10 mouse cellular contexts compared by ENCODE assay signal in the genomic region with DNA sequence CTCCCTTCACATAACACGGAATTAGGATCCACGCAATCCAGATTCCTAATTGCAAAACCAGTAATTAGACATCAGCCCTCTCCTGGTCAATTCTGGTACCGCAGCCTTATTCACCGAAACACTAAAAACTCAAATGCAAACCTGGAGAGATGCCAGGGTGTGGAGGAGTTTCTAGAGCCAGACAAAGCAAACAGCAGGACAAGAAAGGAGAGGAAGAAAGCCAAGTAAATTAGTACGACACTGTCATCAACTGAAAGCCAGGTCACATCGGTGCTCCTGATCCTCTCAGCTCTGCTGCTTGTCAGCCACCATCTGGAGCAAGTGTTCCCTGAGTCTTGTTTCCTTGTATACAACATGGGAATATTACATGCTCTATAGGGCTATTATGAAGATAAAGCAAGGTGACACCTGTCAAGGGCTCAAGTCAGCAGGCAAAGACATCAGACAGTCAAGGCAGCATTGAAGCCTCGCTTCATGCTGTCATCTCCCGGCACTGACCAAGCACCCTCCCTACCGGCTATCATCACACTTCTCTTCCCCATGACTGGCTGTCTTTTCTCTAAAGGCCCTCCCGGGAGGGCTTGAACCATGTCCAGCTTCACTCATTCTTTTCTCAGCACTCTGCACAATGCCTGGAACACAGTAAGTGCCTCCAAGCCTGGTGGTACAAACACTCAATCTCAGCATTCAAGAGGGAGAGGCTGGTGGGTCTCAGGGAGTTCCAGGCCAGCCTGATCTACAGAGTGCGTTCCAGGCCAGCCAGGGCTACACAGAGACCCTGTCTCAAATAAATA. TPM values are rescaled to one million over a fixed set of nuclear protein-coding genes. Genes with fewer than 3 reads are reported as not detected.
DNase-seq lines count a peak whose midpoint lies in the region; ATAC-seq and TF ChIP-seq lines count a peak whose summit lies in the region.
"Had no signal": no experiment of that assay in that cellular context is flagged by ENCODE, and none has a peak within 500 bp of the region (broad histone marks: within the 10 kb centered on the region; RNA-seq: fewer than 3 reads in every experiment).

No protein-coding gene starts in this region.

- H3K9ac ChIP-seq in limb, embryonic 11.5 days (ENCODE audit: low read length) = no peak overlapping the region
- no peak overlapping the region for H3K9ac ChIP-seq in intestine, embryonic 15.5 days
- H3K9ac ChIP-seq: embryonic facial prominence, embryonic 13.5 days; limb, embryonic 15.5 days had no signal

- no peak for TF ChIP-seq POLR2A in cerebellum, adult 2 months (IDR thresholded peaks at IDR 0.05; ENCODE audit: borderline replicate concordance, insufficient read depth, low read length)

- H3K27me3 ChIP-seq in limb, embryonic 11.5 days (ENCODE audit: control insufficient read depth, insufficient read depth, low read length) = no peaks in the 10 kb centered on the region
- H3K27me3 ChIP-seq in limb, embryonic 10.5 days (ENCODE audit: low read depth, poor library complexity, severe bottlenecking) = peaks cover 2% of the 10 kb centered on the region; the same call in 1 of the 2 replicates
- H3K27me3 ChIP-seq in cerebellum, adult 2 months (ENCODE audit: control insufficient read depth, insufficient read depth, low read length) = no peaks in the 10 kb centered on the region
- no peaks in the 10 kb centered on the region for H3K27me3 ChIP-seq in intestine, embryonic 15.5 days (replicated peaks)
- H3K27me3 ChIP-seq: embryonic facial prominence, embryonic 13.5 days; limb, embryonic 15.5 days had no signal

- no peak overlapping the region for H3K4me3 ChIP-seq in limb, embryonic 11.5 days (ENCODE audit: low read depth, low read length)
- H3K4me3 ChIP-seq in limb, embryonic 10.5 days = no peak overlapping the region
- H3K4me3 ChIP-seq in cerebellum, adult 2 months (replicated peaks; ENCODE audit: insufficient read depth, low read depth, low read length) = no peak overlapping the region
- H3K4me3 ChIP-seq in intestine, embryonic 15.5 days (replicated peaks) = no peak overlapping the region
- H3K4me3 ChIP-seq: embryonic facial prominence, embryonic 13.5 days; limb, embryonic 15.5 days had no signal

- no peak overlapping the region for H3K27ac ChIP-seq in limb, embryonic 11.5 days (replicated peaks; ENCODE audit: low read depth, low read length)
- no peak overlapping the region for H3K27ac ChIP-seq in limb, embryonic 10.5 days
- H3K27ac ChIP-seq in cerebellum, adult 2 months (ENCODE audit: insufficient read depth, low read length) = no peak overlapping the region
- no peak overlapping the region for H3K27ac ChIP-seq in intestine, embryonic 15.5 days
- H3K27ac ChIP-seq: embryonic facial prominence, embryonic 13.5 days; limb, embryonic 15.5 days had no signal

- no peak for ATAC-seq in limb, embryonic 11.5 days (ENCODE audit: insufficient number of reproducible peaks, low FRiP score, low TSS enrichment, low read depth)
- ATAC-seq in intestine, embryonic 15.5 days = no peak

- H3K4me1 ChIP-seq in limb, embryonic 11.5 days (ENCODE audit: control insufficient read depth, insufficient read depth, low read length) = peaks cover 8% of the 10 kb centered on the region
- peaks cover 8% of the 10 kb centered on the region for H3K4me1 ChIP-seq in limb, embryonic 10.5 days
- no peaks in the 10 kb centered on the region for H3K4me1 ChIP-seq in cerebellum, adult 2 months (ENCODE audit: control insufficient read depth, insufficient read depth, low read length)
- H3K4me1 ChIP-seq in intestine, embryonic 15.5 days (replicated peaks) = no peaks in the 10 kb centered on the region

- H3K4me2 ChIP-seq in limb, embryonic 11.5 days (ENCODE audit: low read depth, severe bottlenecking) = no peak overlapping the region
- no peak overlapping the region for H3K4me2 ChIP-seq in intestine, embryonic 15.5 days (replicated peaks)
- H3K4me2 ChIP-seq: embryonic facial prominence, embryonic 13.5 days; limb, embryonic 15.5 days had no signal

- 0 out of 2 replicates have a peak, but pooled peaks have one; percentile 5 for TF ChIP-seq CTCF in cerebellum, adult 2 months (IDR thresholded peaks at IDR 0.05; ENCODE audit: borderline replicate concordance, insufficient read depth, low read depth, low read length)

- H3K36me3 ChIP-seq in limb, embryonic 11.5 days (ENCODE audit: control insufficient read depth, insufficient read depth, low read length) = no peaks in the 10 kb centered on the region
- no peaks in the 10 kb centered on the region for H3K36me3 ChIP-seq in limb, embryonic 10.5 days
- H3K36me3 ChIP-seq in intestine, embryonic 15.5 days = no peaks in the 10 kb centered on the region
- H3K36me3 ChIP-seq: embryonic facial prominence, embryonic 13.5 days; limb, embryonic 15.5 days had no signal

- intact Hi-C loops in gastrocnemius, postnatal 14 days (cut with DNase I; ENCODE audit: low total_unique reads) = no loop called here

- H3K9me3 ChIP-seq in limb, embryonic 11.5 days (ENCODE audit: control insufficient read depth, low read length) = no peaks in the 10 kb centered on the region
- H3K9me3 ChIP-seq in limb, embryonic 10.5 days (replicated peaks) = no peaks in the 10 kb centered on the region
- no peaks in the 10 kb centered on the region for H3K9me3 ChIP-seq in intestine, embryonic 15.5 days
- H3K9me3 ChIP-seq: embryonic facial prominence, embryonic 13.5 days; limb, embryonic 15.5 days had no signal

- 67% methylated on average over 11 of the region's 11 CpGs for WGBS in limb, embryonic 11.5 days
- WGBS in limb, embryonic 10.5 days = 72% methylated on average over 11 of the region's 11 CpGs
- WGBS in cerebellum, adult 2 months = 11% methylated on average over 11 of the region's 11 CpGs
- 66% methylated on average over 11 of the region's 11 CpGs for WGBS in intestine, embryonic 15.5 days

- DNase-seq in limb, embryonic 11.5 days (ENCODE audit: low spot score) = peak; percentile 29
- no peak for DNase-seq in limb, embryonic 10.5 days (ENCODE audit: low spot score)
- DNase-seq in MN1 (ENCODE audit: low spot score) = peak; percentile 65
- DNase-seq in cerebellum, adult 2 months = peak; percentile 21 to 24
- peak; percentile 45 for DNase-seq in gastrocnemius, postnatal 14 days
- peak; percentile 33 for DNase-seq in layer of hippocampus, adult 9-11 months
- DNase-seq in ovary, postnatal 10 days (ENCODE audit: low spot score) = peak; percentile 36

RNA-seq across cellular contexts. Expression of a gene that starts 7.5 kb away (rescaled TPM):
- 1.2 and 1.3 TPM in 2 replicates for polyA plus RNA-seq in limb, embryonic 11.5 days (2014; fragmentation: Nextera tagmentation; extraction: Ambion mirVana)
- 0.72 and 0.88 TPM in 2 replicates for polyA plus RNA-seq in limb, embryonic 10.5 days (2016; fragmentation: Nextera tagmentation; extraction: Ambion mirVana)
- polyA plus RNA-seq in cerebellum, adult 2 months (2012; rRNA removed) = 2.8 and 2.9 TPM in 2 replicates
- total RNA-seq in gastrocnemius, postnatal 14 days (2021) = 1 to 10 TPM; 1.7 to 1.8 TPM
- polyA plus RNA-seq in intestine, embryonic 15.5 days (2015; fragmentation: Nextera tagmentation; extraction: Ambion mirVana) = 10.4 and 11.1 TPM in 2 replicates
